Mouse (Mus musculus) small intestine, adult 2 months (tissue): ENCODE measurements around the gene Sertad4.

ENCODE experiments used
- CTCF ChIP-seq: fragments of 200-500 bp; IDR thresholded peaks from 2 replicates; pipeline ENCODE4 v1.5.1; 2012; ENCODE audit warnings: low read depth, mild to moderate bottlenecking, control low read depth, inconsistent platforms, low read length, moderate library complexity, mixed read lengths; ENCODE audit not compliant: insufficient replicate concordance, insufficient read length; ENCODE audit errors: extremely low read depth
- POLR2A ChIP-seq: fragments of 200-500 bp; IDR thresholded peaks from 2 replicates; pipeline ENCODE4 v1.6.1; 2012; ENCODE audit warnings: low read depth, mild to moderate bottlenecking, control low read depth, inconsistent platforms, low read length, moderate library complexity

GRCm38 (mm10) chr1:192847254-192847653 lies 8.3 kb downstream of the Sertad4 start:
- no peak for TF ChIP-seq CTCF
- TF ChIP-seq POLR2A = no peak
